In the genomic region with DNA sequence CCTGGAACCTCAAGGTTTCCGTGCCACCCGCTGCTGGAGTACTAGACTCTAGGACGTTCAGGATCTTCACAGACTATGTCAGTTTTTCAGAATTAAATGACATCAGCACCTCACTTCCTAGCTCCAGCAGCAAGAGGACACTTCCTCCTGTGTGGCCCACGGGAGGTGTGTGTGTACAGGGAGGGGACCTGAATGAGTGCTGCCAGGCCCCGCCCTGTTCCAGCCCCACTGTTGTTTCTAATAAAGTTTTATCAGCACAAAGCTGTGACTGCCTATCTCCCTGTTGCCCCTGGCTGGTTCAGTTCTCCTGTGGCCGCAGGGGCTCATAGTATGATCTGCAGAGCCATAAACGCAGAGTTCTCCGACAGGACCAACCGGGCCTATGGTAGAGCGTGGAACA, we compare ENCODE assay signal across 18 mouse cellular contexts. TPM values are rescaled to one million over a fixed set of nuclear protein-coding genes. Genes with fewer than 3 reads are reported as not detected.
A peak's percentile ranks its signal among the peaks of the same experiment; 100 is the strongest.
DNase-seq lines count a peak whose midpoint lies in the region; ATAC-seq and TF ChIP-seq lines count a peak whose summit lies in the region.
"Had no signal": no experiment of that assay in that cellular context is flagged by ENCODE, and none has a peak within 500 bp of the region (broad histone marks: within the 10 kb centered on the region; RNA-seq: fewer than 3 reads in every experiment).

No protein-coding gene starts in this region.

- no peak for TF ChIP-seq CTCF in E14TG2a.4 (conservative IDR thresholded peaks at IDR 0.05; ENCODE audit: low read length)

- H3K36me3 ChIP-seq in hindbrain, embryonic 13.5 days: peaks cover 25% of the 10 kb centered on the region
- peaks cover 4% of the 10 kb centered on the region; the same call in 1 of the 2 replicates for H3K36me3 ChIP-seq in hindbrain, embryonic 16.5 days (ENCODE audit: control insufficient read depth, insufficient read depth, low read length)
- H3K36me3 ChIP-seq in E14TG2a.4 (ENCODE audit: insufficient read depth, low read length): peaks cover 9% of the 10 kb centered on the region; the same call in 1 of the 2 replicates
- H3K36me3 ChIP-seq in forebrain, embryonic 14.5 days (ENCODE audit: control insufficient read depth, insufficient read depth, low read length): peaks cover 12% of the 10 kb centered on the region
- H3K36me3 ChIP-seq in midbrain, embryonic 14.5 days (ENCODE audit: control insufficient read depth, insufficient read depth, low read length): peaks cover 29% of the 10 kb centered on the region
- H3K36me3 ChIP-seq: heart, embryonic 15.5 days had no signal

- peaks cover 69% of the 10 kb centered on the region for H3K4me1 ChIP-seq in hindbrain, embryonic 13.5 days (replicated peaks)
- H3K4me1 ChIP-seq in hindbrain, embryonic 16.5 days (ENCODE audit: control insufficient read depth, insufficient read depth, low read depth, low read length): peaks cover 29% of the 10 kb centered on the region
- H3K4me1 ChIP-seq in E14TG2a.4 (replicated peaks; ENCODE audit: low read depth, low read length): peaks cover 70% of the 10 kb centered on the region
- H3K4me1 ChIP-seq in forebrain, embryonic 14.5 days (ENCODE audit: control insufficient read depth, insufficient read depth, low read length): peaks cover 27% of the 10 kb centered on the region
- H3K4me1 ChIP-seq in midbrain, embryonic 14.5 days (ENCODE audit: control insufficient read depth, insufficient read depth, low read length): peaks cover 47% of the 10 kb centered on the region

- H3K4me2 ChIP-seq in hindbrain, embryonic 13.5 days: no peak overlapping the region
- no peak overlapping the region for H3K4me2 ChIP-seq in hindbrain, embryonic 16.5 days (ENCODE audit: low read length)
- no peak overlapping the region for H3K4me2 ChIP-seq in forebrain, embryonic 14.5 days (ENCODE audit: low read length)
- H3K4me2 ChIP-seq in midbrain, embryonic 14.5 days (ENCODE audit: low read length): peak overlapping the region; percentile 86; the same call in 1 of the 2 replicates
- H3K4me2 ChIP-seq: heart, embryonic 15.5 days; liver, embryonic 11.5 days had no signal

- no peak for DNase-seq in forebrain, embryonic 14.5 days (ENCODE audit: low spot score)
- no peak for DNase-seq in midbrain, embryonic 14.5 days
- DNase-seq in kidney, postnatal 25 days: no peak
- no peak for DNase-seq in kidney, adult 9 months
- DNase-seq: adrenal gland, adult 2 months; cerebellum, adult 2 months; gastrocnemius, postnatal 10 days; heart, postnatal 4 days; kidney, adult 11 months; kidney, postnatal 14 days; layer of hippocampus, adult 9-11 months; lung, adult 18-20 months; thymus, postnatal 25 days had no signal

- 85% methylated on average over 10 of the region's 10 CpGs for WGBS in hindbrain, embryonic 13.5 days
- 94% methylated on average over 10 of the region's 10 CpGs for WGBS in hindbrain, embryonic 16.5 days
- WGBS in forebrain, embryonic 14.5 days: 83% methylated on average over 10 of the region's 10 CpGs
- 92% methylated on average over 10 of the region's 10 CpGs for WGBS in midbrain, embryonic 14.5 days

- ATAC-seq in hindbrain, embryonic 13.5 days (ENCODE audit: low FRiP score): no peak
- ATAC-seq in hindbrain, embryonic 16.5 days: no peak
- ATAC-seq in forebrain, embryonic 14.5 days: no peak
- ATAC-seq in midbrain, embryonic 14.5 days (ENCODE audit: low FRiP score, low TSS enrichment): no peak

- no peaks in the 10 kb centered on the region for H3K9me3 ChIP-seq in hindbrain, embryonic 13.5 days
- no peaks in the 10 kb centered on the region for H3K9me3 ChIP-seq in hindbrain, embryonic 16.5 days (ENCODE audit: control insufficient read depth, low read length)
- no peaks in the 10 kb centered on the region for H3K9me3 ChIP-seq in E14TG2a.4 (ENCODE audit: low read length)
- no peaks in the 10 kb centered on the region for H3K9me3 ChIP-seq in forebrain, embryonic 14.5 days (replicated peaks; ENCODE audit: control insufficient read depth, low read length)
- no peaks in the 10 kb centered on the region for H3K9me3 ChIP-seq in midbrain, embryonic 14.5 days (ENCODE audit: control insufficient read depth, low read length)
- H3K9me3 ChIP-seq: heart, embryonic 15.5 days had no signal

- H3K27ac ChIP-seq in hindbrain, embryonic 13.5 days: peak overlapping the region; percentile 94; the same call in 1 of the 2 replicates
- H3K27ac ChIP-seq in hindbrain, embryonic 16.5 days (ENCODE audit: low read depth, low read length): no peak overlapping the region
- H3K27ac ChIP-seq in forebrain, embryonic 14.5 days (ENCODE audit: low read depth, low read length): 0 out of 2 replicates have a peak overlapping the region, but pooled peaks have one; percentile 94
- 0 out of 2 replicates have a peak overlapping the region, but pooled peaks have one; percentile 93 for H3K27ac ChIP-seq in midbrain, embryonic 14.5 days (replicated peaks; ENCODE audit: low read depth, low read length)
- H3K27ac ChIP-seq: heart, embryonic 15.5 days had no signal

- peaks cover 37% of the 10 kb centered on the region for H3K27me3 ChIP-seq in hindbrain, embryonic 13.5 days
- H3K27me3 ChIP-seq in hindbrain, embryonic 16.5 days (replicated peaks; ENCODE audit: control insufficient read depth, insufficient read depth, low read length): no peaks in the 10 kb centered on the region
- peaks cover 66% of the 10 kb centered on the region for H3K27me3 ChIP-seq in E14TG2a.4 (ENCODE audit: insufficient read depth, low read length)
- no peaks in the 10 kb centered on the region for H3K27me3 ChIP-seq in forebrain, embryonic 14.5 days (replicated peaks; ENCODE audit: control insufficient read depth, insufficient read depth, low read length)
- peaks cover 9% of the 10 kb centered on the region; the same call in 1 of the 2 replicates for H3K27me3 ChIP-seq in midbrain, embryonic 14.5 days (ENCODE audit: control insufficient read depth, insufficient read depth, low read length)

- H3K4me3 ChIP-seq in hindbrain, embryonic 13.5 days: no peak overlapping the region
- H3K4me3 ChIP-seq in hindbrain, embryonic 16.5 days (ENCODE audit: low read length): no peak overlapping the region
- H3K4me3 ChIP-seq in E14TG2a.4 (replicated peaks; ENCODE audit: low read length): peak overlapping the region; percentile 46
- no peak overlapping the region for H3K4me3 ChIP-seq in forebrain, embryonic 14.5 days (ENCODE audit: low read depth, low read length)
- H3K4me3 ChIP-seq in midbrain, embryonic 14.5 days (replicated peaks; ENCODE audit: low read depth, low read length): no peak overlapping the region
- H3K4me3 ChIP-seq: heart, embryonic 15.5 days had no signal

- H3K9ac ChIP-seq in hindbrain, embryonic 13.5 days: no peak overlapping the region
- H3K9ac ChIP-seq in hindbrain, embryonic 16.5 days (ENCODE audit: low read depth, low read length): no peak overlapping the region
- no peak overlapping the region for H3K9ac ChIP-seq in forebrain, embryonic 14.5 days (ENCODE audit: low read length)
- H3K9ac ChIP-seq in midbrain, embryonic 14.5 days (replicated peaks; ENCODE audit: low read length): 0 out of 2 replicates have a peak overlapping the region, but pooled peaks have one; percentile 6
- H3K9ac ChIP-seq: heart, embryonic 15.5 days had no signal

RNA-seq across cellular contexts. Expression of a gene that starts 8.0 kb away (rescaled TPM):
- 61.3 and 69.0 TPM in 2 replicates for polyA plus RNA-seq in hindbrain, embryonic 13.5 days (2015; fragmentation: Nextera tagmentation; extraction: Ambion mirVana)
- 60.1 and 63.6 TPM in 2 replicates for polyA plus RNA-seq in hindbrain, embryonic 16.5 days (2015; fragmentation: Nextera tagmentation; extraction: Ambion mirVana)
- polyA plus RNA-seq in forebrain, embryonic 14.5 days (2014; fragmentation: Nextera tagmentation; extraction: Ambion mirVana): 57.9 and 69.6 TPM in 2 replicates
- polyA plus RNA-seq in midbrain, embryonic 14.5 days (2014; fragmentation: Nextera tagmentation; extraction: Ambion mirVana): 61.3 and 117 TPM in 2 replicates
- polyA plus RNA-seq: liver, embryonic 11.5 days had no signal

RNA-seq across cellular contexts. Expression of a gene that starts 19.0 kb away (rescaled TPM):
- polyA plus RNA-seq in hindbrain, embryonic 13.5 days (2015; fragmentation: Nextera tagmentation; extraction: Ambion mirVana): 21.3 and 22.4 TPM in 2 replicates
- polyA plus RNA-seq in hindbrain, embryonic 16.5 days (2015; fragmentation: Nextera tagmentation; extraction: Ambion mirVana): 24.5 and 34.5 TPM in 2 replicates
- polyA plus RNA-seq in forebrain, embryonic 14.5 days (2014; fragmentation: Nextera tagmentation; extraction: Ambion mirVana): 16.6 and 17.9 TPM in 2 replicates
- 11.2 and 13.7 TPM in 2 replicates for polyA plus RNA-seq in midbrain, embryonic 14.5 days (2014; fragmentation: Nextera tagmentation; extraction: Ambion mirVana)

RNA-seq across cellular contexts. Expression of a gene that starts 21.7 kb away (rescaled TPM):
- polyA plus RNA-seq in hindbrain, embryonic 13.5 days (2015; fragmentation: Nextera tagmentation; extraction: Ambion mirVana): 56.0 and 62.1 TPM in 2 replicates
- 68.9 and 82.7 TPM in 2 replicates for polyA plus RNA-seq in hindbrain, embryonic 16.5 days (2015; fragmentation: Nextera tagmentation; extraction: Ambion mirVana)
- polyA plus RNA-seq in forebrain, embryonic 14.5 days (2014; fragmentation: Nextera tagmentation; extraction: Ambion mirVana): 36.8 and 52.0 TPM in 2 replicates
- 51.6 and 51.8 TPM in 2 replicates for polyA plus RNA-seq in midbrain, embryonic 14.5 days (2014; fragmentation: Nextera tagmentation; extraction: Ambion mirVana)

RNA-seq across cellular contexts. Expression of a gene that starts 25.5 kb away (rescaled TPM):
- polyA plus RNA-seq in hindbrain, embryonic 13.5 days (2015; fragmentation: Nextera tagmentation; extraction: Ambion mirVana): 0.93 and 0.95 TPM in 2 replicates
- 0.65 and 0.79 TPM in 2 replicates for polyA plus RNA-seq in hindbrain, embryonic 16.5 days (2015; fragmentation: Nextera tagmentation; extraction: Ambion mirVana)
- 0.26 and 0.53 TPM in 2 replicates for polyA plus RNA-seq in forebrain, embryonic 14.5 days (2014; fragmentation: Nextera tagmentation; extraction: Ambion mirVana)
- 0.34 and 0.47 TPM in 2 replicates for polyA plus RNA-seq in midbrain, embryonic 14.5 days (2014; fragmentation: Nextera tagmentation; extraction: Ambion mirVana)

RNA-seq across cellular contexts. Expression of a gene that starts 49.6 kb away (rescaled TPM):
- polyA plus RNA-seq in hindbrain, embryonic 13.5 days (2015; fragmentation: Nextera tagmentation; extraction: Ambion mirVana): 1.2 and 1.7 TPM in 2 replicates
- 0.81 and 1.1 TPM in 2 replicates for polyA plus RNA-seq in hindbrain, embryonic 16.5 days (2015; fragmentation: Nextera tagmentation; extraction: Ambion mirVana)
- 0.90 and 1.2 TPM in 2 replicates for polyA plus RNA-seq in forebrain, embryonic 14.5 days (2014; fragmentation: Nextera tagmentation; extraction: Ambion mirVana)
- 0.69 and 0.88 TPM in 2 replicates for polyA plus RNA-seq in midbrain, embryonic 14.5 days (2014; fragmentation: Nextera tagmentation; extraction: Ambion mirVana)
